Mouse (Mus musculus): ENCODE results near the gene Lgr4.

Lgr4 gene

GRCm38 (mm10) chr2:110017087-110017486 lies 99.6 kb downstream of the Lgr4 start:
- no peak for DNase-seq (ENCODE audit: low spot score in 2 of 2)

GRCm38 (mm10) chr2:110017616-110018505 lies 100.4 kb downstream of the Lgr4 start, which contains the start of gene Ccdc34:
Ccdc34 (plus strand) TSS chr2:110017817.
- DNase-seq (ENCODE audit: low spot score in 2 of 2) = peak; percentile 79 to 84

GRCm38 (mm10) chr2:110019656-110020055 lies 102.2 kb downstream of the Lgr4 start:
- DNase-seq (ENCODE audit: low spot score in 2 of 2) = no peak

- DNase-seq (ENCODE audit: low spot score in 2 of 2) = no peak
These were observed 103.0 kb downstream of the Lgr4 start for GRCm38 (mm10) chr2:110020430-110020829.

GRCm38 (mm10) chr2:110036265-110036664 lies 118.8 kb downstream of the Lgr4 start:
- no peak for DNase-seq (ENCODE audit: low spot score in 2 of 2)

- DNase-seq (ENCODE audit: low spot score in 2 of 2) = no peak
These were observed 119.2 kb downstream of the Lgr4 start for GRCm38 (mm10) chr2:110036665-110037064.

GRCm38 (mm10) chr2:110037221-110037620 lies 119.8 kb downstream of the Lgr4 start:
- no peak for DNase-seq (ENCODE audit: low spot score in 2 of 2)

- no peak for DNase-seq (ENCODE audit: low spot score in 2 of 2)
These were observed 120.9 kb downstream of the Lgr4 start for GRCm38 (mm10) chr2:110038341-110038740.

GRCm38 (mm10) chr2:110042861-110043760 lies 125.7 kb downstream of the Lgr4 start:
- DNase-seq (ENCODE audit: low spot score in 2 of 2) = no peak

GRCm38 (mm10) chr2:110058424-110058823 lies 141.0 kb downstream of the Lgr4 start:
- DNase-seq (ENCODE audit: low spot score in 2 of 2) = no peak

GRCm38 (mm10) chr2:110063131-110063530 lies 145.7 kb downstream of the Lgr4 start:
- no peak for DNase-seq (ENCODE audit: low spot score in 2 of 2)
